Mouse (Mus musculus): ENCODE measurements at regions not wholly inside any gene's neighbourhood (a gene's known extent, or its start where the extent isn't known, plus 50 kb on each side); places are given as distances from the start of the nearest gene placed in this dataset.

DNA sequence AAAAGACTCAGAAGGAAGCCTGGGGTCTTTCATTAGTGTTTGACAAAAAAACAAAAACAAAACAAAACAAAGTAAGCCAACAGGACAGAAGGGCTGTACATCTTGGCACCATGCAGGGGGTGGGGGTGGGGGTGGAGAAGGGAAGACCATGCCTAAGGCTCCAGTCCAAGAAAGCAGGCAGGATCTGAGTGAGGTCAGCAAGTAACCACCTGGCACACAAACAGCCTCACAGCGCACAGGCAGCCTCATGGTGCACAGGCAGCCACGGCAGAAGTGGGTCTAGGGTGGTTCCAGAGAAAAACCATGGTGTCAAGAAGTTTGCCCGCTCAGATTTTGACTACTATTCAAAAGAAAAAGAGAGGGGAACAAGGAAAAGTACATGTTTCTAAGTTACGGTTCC, 122.0 kb upstream of the Sv2c start:
- Histone ChIP-seq H3K9me3 (ENCODE audit: low read length) (no peaks in the 10 kb centered on the region), H3K4me2 (ENCODE audit: low read depth) (no peak overlapping the region), H3K4me1 (ENCODE audit: insufficient read depth) (no peaks in the 10 kb centered on the region), H3K9ac (no peak overlapping the region), H3K27me3 (ENCODE audit: insufficient read depth, low read length) (no peaks in the 10 kb centered on the region), H3K27ac (ENCODE audit: low read depth, low read length) (no peak overlapping the region), H3K4me3 (ENCODE audit: low read depth, low read length) (no peak overlapping the region), H3K36me3 (ENCODE audit: insufficient read depth) (no peaks in the 10 kb centered on the region)
- ATAC-seq (no peak), DNase-seq (no peak)
- 72% methylated on average over 4 of the region's 4 CpGs for WGBS
- no peak for TF ChIP-seq CTCF (IDR thresholded peaks at IDR 0.05; ENCODE audit: low read depth)

DNA sequence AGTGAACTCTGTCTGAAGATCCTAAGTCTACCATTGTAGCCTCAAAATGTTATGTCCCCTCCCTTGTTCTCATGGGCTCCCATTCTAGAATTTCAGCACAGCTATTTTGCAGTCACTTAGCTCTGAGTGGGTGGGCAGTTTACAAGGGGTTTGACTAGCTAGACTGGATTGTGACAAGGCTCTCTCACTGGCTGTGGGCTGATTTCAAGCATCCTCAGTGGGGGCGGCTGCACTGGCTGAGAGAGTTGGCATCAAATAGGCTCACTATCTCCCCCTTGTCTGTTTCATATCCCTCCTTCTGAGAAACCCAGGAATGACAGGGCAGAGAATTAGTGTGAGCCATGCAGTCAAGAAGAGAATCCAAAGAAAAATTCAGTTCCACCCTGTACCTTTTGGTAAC, 88.4 kb upstream of the Sv2c start:
- ATAC-seq (no peak), DNase-seq (no peak)
- Histone ChIP-seq H3K9ac (no peak overlapping the region), H3K4me3 (ENCODE audit: low read depth, low read length) (no peak overlapping the region), H3K27me3 (ENCODE audit: insufficient read depth, low read length) (no peaks in the 10 kb centered on the region), H3K9me3 (ENCODE audit: low read length) (no peaks in the 10 kb centered on the region), H3K27ac (ENCODE audit: low read depth, low read length) (no peak overlapping the region), H3K4me1 (ENCODE audit: insufficient read depth) (no peaks in the 10 kb centered on the region), H3K36me3 (ENCODE audit: insufficient read depth) (no peaks in the 10 kb centered on the region), H3K4me2 (ENCODE audit: low read depth) (no peak overlapping the region)
- 69% methylated on average over 1 of the region's 1 CpGs for WGBS
- TF ChIP-seq CTCF (IDR thresholded peaks at IDR 0.05; ENCODE audit: low read depth): no peak

- H3K4me2 ChIP-seq (ENCODE audit: low read depth): no peak overlapping the region
- 83% methylated on average over 4 of the region's 4 CpGs for WGBS
- no peaks in the 10 kb centered on the region for H3K36me3 ChIP-seq (ENCODE audit: insufficient read depth)
- no peak overlapping the region for H3K9ac ChIP-seq
- no peak overlapping the region for H3K27ac ChIP-seq (ENCODE audit: low read depth, low read length)
- H3K4me3 ChIP-seq (ENCODE audit: low read depth, low read length): no peak overlapping the region
- H3K27me3 ChIP-seq (ENCODE audit: insufficient read depth, low read length): no peaks in the 10 kb centered on the region
- DNase-seq: no peak
- TF ChIP-seq CTCF (IDR thresholded peaks at IDR 0.05; ENCODE audit: low read depth): no peak
- H3K9me3 ChIP-seq (ENCODE audit: low read length): no peaks in the 10 kb centered on the region
- no peak for ATAC-seq
- H3K4me1 ChIP-seq (ENCODE audit: insufficient read depth): no peaks in the 10 kb centered on the region
These were observed 83.1 kb upstream of the Sv2c start for GRCm38 (mm10) chr13:96215496-96215895.

- no peaks in the 10 kb centered on the region for H3K27me3 ChIP-seq (ENCODE audit: insufficient read depth, low read length)
- no peaks in the 10 kb centered on the region for H3K36me3 ChIP-seq (ENCODE audit: insufficient read depth)
- H3K9ac ChIP-seq: no peak overlapping the region
- no peak for TF ChIP-seq CTCF (IDR thresholded peaks at IDR 0.05; ENCODE audit: low read depth)
- ATAC-seq (no peak), DNase-seq (no peak)
- no peaks in the 10 kb centered on the region for H3K9me3 ChIP-seq (ENCODE audit: low read length)
- no peak overlapping the region for H3K4me2 ChIP-seq (ENCODE audit: low read depth)
- H3K27ac ChIP-seq (ENCODE audit: low read depth, low read length): no peak overlapping the region
- no peak overlapping the region for H3K4me3 ChIP-seq (ENCODE audit: low read depth, low read length)
- WGBS: 72% methylated on average over 6 of the region's 6 CpGs
- no peaks in the 10 kb centered on the region for H3K4me1 ChIP-seq (ENCODE audit: insufficient read depth)
These were observed 82.7 kb upstream of the Sv2c start for GRCm38 (mm10) chr13:96215046-96215445.

GRCm38 (mm10) chr13:96206072-96206471, 73.7 kb upstream of the Sv2c start:
- Histone ChIP-seq H3K36me3 (ENCODE audit: insufficient read depth) (no peaks in the 10 kb centered on the region), H3K9me3 (ENCODE audit: low read length) (no peaks in the 10 kb centered on the region), H3K4me2 (ENCODE audit: low read depth) (no peak overlapping the region), H3K4me3 (ENCODE audit: low read depth, low read length) (no peak overlapping the region), H3K4me1 (ENCODE audit: insufficient read depth) (no peaks in the 10 kb centered on the region), H3K9ac (no peak overlapping the region), H3K27me3 (ENCODE audit: insufficient read depth, low read length) (no peaks in the 10 kb centered on the region), H3K27ac (ENCODE audit: low read depth, low read length) (no peak overlapping the region)
- 81% methylated on average over 3 of the region's 3 CpGs for WGBS
- ATAC-seq: no peak
- no peak for TF ChIP-seq CTCF (IDR thresholded peaks at IDR 0.05; ENCODE audit: low read depth)
- no peak for DNase-seq

DNA sequence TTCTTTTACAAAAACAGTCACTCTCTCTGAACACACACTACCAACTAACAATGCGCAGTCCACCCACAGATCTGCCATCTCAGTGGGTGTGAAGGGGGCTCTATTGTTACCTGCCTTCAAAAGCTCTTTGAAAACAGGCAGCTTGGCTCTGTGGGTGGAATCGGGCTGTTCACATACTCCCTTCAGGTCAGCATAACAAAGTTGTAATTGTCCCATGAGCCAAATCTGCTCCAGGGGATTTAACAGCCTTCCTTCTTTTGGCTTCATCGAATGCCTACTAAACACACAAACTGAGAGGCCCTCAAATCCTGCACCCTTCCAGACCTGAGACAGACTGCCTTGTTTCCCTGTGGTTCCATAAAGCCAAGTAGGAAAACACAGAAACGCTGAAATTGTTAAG, 56.2 kb upstream of the Sv2c start:
- H3K27ac ChIP-seq (ENCODE audit: low read depth, low read length): no peak overlapping the region
- H3K4me3 ChIP-seq (ENCODE audit: low read depth, low read length): no peak overlapping the region
- peaks cover 9% of the 10 kb centered on the region; the same call in 1 of the 2 replicates for H3K4me1 ChIP-seq (ENCODE audit: insufficient read depth)
- TF ChIP-seq CTCF (IDR thresholded peaks at IDR 0.05; ENCODE audit: low read depth): no peak
- no peak overlapping the region for H3K4me2 ChIP-seq (ENCODE audit: low read depth)
- ATAC-seq (peak; percentile 59), DNase-seq (peak; percentile 22)
- no peaks in the 10 kb centered on the region for H3K36me3 ChIP-seq (ENCODE audit: insufficient read depth)
- H3K9ac ChIP-seq: no peak overlapping the region
- H3K9me3 ChIP-seq (ENCODE audit: low read length): no peaks in the 10 kb centered on the region
- 10% methylated on average over 4 of the region's 4 CpGs for WGBS
- no peaks in the 10 kb centered on the region for H3K27me3 ChIP-seq (ENCODE audit: insufficient read depth, low read length)

All from forebrain, postnatal 0 days (tissue).